Mouse (Mus musculus) liver, embryonic 14.5 days (tissue): ENCODE results near the gene Rarres2.

Experiments
- CTCF ChIP-seq: IDR thresholded peaks from 2 replicates; pipeline ENCODE4 v1.5.1; 2016; ENCODE audit warnings: antibody characterized with exemption, low read depth, control low read depth
- EP300 ChIP-seq: IDR thresholded peaks from 2 replicates; pipeline ENCODE4 v1.6.1; 2016; ENCODE audit warnings: antibody characterized with exemption, low read depth

- TF ChIP-seq CTCF (no peak), EP300 (no peak)
These were observed 31.9 kb downstream of the Rarres2 start for GRCm38 (mm10) chr6:48540721-48541120.
